Mouse (Mus musculus) adrenal gland, postnatal 10 days (tissue): ENCODE measurements around the gene Stx7. TPM values are rescaled to one million over a fixed set of nuclear protein-coding genes. Genes with fewer than 3 reads are reported as not detected.
A peak's percentile ranks its signal among the peaks of the same experiment; 100 is the strongest.
"Not testable (repeated sequence)": the region's sequence is repeated elsewhere in the genome, so short reads cannot be mapped to it uniquely, and the experiment has no call there.

Experiments
- DNase-seq: peaks from one replicate; pipeline ENCODE4 v3.0.0; 2021; ENCODE audit warnings: mixed read lengths
- long read RNA-seq, 2 experiments: library from polyadenylated mRNA; stranded (forward); transcript quantifications; one replicate each; pipeline ENCODE4 v2.0.0; 2021
- total RNA-seq, 2 experiments: library from RNA; stranded (reverse); gene quantifications; 2 replicates each; pipeline ENCODE4 v1.2.3; 2021

The Stx7 gene
- 10 to 100 TPM; 92.2 to 97.9 TPM for total RNA-seq
- long read RNA-seq, experiment 1, transcript Stx7-205 (10 exons, 3,435 nt): major isoform, 113 of 136 reads
- long read RNA-seq, experiment 1, transcript Stx7-201 (10 exons, 2,502 nt): minor isoform, 7 of 136 reads
- long read RNA-seq, experiment 1, partial matches to known transcripts: 8 of 136 reads
- long read RNA-seq, experiment 1, other reads (novel, unspliced or antisense): 7 of 136 reads
- long read RNA-seq, experiment 2, transcript Stx7-205 (10 exons, 3,435 nt): major isoform, 80 of 96 reads
- long read RNA-seq, experiment 2, partial matches to known transcripts: 4 of 96 reads
- long read RNA-seq, experiment 2, other reads (novel, unspliced or antisense): 10 of 96 reads

DNA sequence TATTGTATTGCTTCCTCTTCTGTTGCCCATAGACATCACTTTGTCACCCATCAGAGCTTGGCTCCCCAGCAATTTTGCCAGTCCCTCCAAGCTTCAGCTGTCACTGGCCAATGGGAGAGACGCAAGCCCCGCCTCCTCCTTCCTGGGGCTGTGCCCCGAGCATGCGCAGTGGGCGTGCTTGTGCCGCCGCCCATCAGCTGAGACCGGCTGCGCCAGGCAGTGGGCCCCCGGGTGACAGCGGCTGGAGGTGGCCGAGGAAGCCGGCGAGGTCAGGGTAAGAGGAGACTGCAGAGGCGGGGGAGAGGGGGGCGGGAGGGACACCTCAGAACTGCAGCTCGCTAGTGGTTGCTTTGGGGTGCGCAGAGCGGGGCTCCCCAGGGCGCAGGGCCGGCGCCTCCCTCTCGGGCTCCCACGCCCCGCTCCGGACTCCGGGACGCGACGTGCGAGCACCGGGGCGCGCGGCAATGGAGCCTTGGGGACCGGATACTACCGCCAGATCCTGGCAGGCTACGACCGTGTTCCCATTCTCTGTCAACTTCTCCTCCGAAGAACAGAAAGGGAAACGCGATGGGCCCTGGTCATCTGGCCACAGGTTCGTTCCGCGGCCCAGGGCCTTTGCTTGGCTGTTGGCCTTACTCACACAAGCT is at the start of gene Stx7:
Gene Stx7, plus strand, starts transcription at position 168 of the 647 bp plus-strand sequence.
- peak; percentile 96 for DNase-seq

DNA sequence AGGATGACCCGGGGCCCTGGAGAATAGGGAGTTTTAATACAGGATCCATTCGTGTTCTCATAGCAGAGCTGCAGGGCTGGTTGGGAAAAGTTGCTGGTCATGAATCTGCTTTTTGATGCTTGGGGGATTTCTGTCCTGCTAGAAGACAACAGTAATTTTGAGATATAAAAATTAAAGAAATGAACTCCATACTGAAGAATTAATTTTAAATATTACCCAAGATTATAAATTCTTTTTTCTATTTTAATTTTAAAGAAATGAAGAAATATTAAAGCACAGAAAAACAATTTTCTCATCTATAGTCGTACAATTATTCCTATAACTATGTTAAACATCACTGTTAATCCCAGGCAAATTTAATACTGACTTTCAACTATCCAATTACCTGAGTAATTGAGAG is 47.3 kb upstream of the Stx7 start, which contains the start of gene Taar8c:
Gene Taar8c, minus strand, starts transcription at position 101 of the 400 bp plus-strand sequence.
- DNase-seq: not testable (repeated sequence)

DNA sequence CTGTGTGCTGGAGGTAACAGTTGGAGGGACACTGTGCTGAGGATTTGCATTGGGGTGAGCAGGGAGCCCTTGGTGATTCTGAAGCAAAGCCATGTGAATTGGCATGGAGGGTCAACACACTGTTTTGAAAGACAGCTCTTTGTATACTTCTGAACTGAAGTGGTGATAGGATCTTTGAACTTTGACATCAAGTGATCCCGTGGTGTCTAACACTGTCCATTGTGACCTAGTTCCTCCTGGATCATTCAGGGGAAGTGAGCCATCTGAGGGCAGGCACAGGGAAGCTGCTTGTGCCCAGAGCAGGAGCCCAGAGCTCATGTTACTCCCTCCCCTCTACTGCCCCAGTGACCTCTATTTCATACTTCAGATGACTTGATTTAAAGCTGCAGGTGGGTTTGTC is 45.8 kb upstream of the Stx7 start:
- not testable (repeated sequence) for DNase-seq

DNA sequence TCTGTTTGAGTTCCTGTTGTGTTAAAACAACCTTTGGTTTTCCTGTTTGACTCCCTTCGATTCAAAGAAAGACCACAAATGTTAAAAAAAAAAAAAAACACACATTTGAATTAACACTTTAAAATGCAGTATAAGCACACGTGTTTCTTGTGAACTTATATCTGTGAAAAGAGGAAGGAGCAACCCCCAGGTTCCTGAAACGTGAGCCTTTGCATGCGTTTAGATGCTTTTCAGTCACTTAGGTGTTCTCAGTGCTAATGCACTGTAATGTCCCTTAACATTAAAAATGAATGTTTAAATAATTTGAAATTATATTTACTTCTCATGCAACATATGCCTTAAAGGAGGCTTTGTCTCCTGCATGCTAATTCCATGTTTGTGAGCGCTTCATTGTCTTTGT is 41.4 kb upstream of the Stx7 start:
- DNase-seq: no peak

DNA sequence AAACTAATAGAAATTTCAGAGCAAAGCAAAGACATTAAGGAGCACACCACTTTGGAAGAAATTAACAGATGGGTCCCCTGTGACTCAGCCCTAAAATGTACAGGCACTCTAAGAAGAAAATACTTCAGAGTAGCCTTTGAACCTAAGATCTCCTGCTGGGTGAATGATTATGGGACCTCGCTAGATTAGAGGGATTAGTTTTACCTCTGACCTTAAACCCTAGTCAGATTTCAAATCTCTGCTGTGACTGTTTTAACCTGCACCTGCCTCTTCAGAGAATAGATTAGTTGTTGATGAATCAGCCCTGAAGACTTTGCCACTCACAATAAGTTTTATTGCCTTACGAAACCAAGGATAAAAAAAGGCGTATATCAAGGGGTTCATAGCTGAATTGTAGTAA is 40.9 kb upstream of the Stx7 start:
- DNase-seq: no peak

DNA sequence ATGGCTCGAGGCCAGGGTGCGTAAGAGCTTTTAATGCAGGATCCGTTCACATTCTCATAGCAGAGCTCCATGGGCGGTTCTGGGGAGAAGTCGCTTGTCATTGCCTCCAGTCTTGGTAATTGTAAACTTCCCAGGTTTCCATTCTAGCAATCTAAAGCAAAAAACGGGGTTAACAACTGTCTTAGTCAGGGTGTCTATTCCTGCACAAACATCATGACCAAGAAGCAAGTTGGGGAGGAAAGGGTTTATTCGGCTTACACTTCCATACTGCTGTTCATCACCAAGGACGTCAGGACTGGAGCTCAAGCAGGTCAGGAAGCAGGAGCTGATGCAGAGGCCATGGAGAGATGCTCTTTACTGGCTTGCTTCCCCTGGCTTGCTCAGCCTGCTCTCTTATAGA is 39.7 kb upstream of the Stx7 start, which contains the start of gene Taar9:
Gene Taar9, minus strand, starts transcription at position 101 of the 400 bp plus-strand sequence.
- not testable (repeated sequence) for DNase-seq

DNA sequence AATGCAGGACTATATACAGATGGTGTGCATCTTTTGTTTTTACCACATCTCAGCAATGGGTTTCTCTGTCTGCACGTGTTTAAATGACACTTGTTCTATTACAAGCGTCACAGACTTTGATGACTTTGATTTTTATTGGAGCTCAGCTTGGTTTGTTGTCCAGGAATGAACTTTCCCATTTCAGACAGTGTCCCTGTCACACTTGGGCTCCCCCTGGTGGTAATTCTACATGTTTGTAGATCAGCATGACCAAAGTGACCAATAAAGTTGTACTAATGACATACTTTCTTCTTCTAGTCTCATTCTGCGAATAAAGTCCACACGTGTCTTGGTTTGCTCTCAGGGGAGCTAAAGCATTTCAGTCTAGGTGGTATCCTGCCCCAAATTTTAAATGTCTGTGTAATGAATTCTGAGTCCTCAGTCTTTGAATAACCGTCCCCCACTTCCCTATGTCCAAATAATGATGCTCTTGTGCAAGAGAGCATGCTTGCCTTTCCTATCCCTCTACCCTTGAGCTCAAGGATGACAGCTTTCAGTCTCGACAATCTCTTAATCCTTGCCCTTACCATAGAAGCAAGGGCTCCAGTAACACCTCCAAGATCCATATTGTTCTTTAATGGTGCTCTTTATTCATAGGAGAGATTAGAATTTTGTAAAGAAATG is 37.9 kb upstream of the Stx7 start:
- DNase-seq: peak; percentile 69

DNA sequence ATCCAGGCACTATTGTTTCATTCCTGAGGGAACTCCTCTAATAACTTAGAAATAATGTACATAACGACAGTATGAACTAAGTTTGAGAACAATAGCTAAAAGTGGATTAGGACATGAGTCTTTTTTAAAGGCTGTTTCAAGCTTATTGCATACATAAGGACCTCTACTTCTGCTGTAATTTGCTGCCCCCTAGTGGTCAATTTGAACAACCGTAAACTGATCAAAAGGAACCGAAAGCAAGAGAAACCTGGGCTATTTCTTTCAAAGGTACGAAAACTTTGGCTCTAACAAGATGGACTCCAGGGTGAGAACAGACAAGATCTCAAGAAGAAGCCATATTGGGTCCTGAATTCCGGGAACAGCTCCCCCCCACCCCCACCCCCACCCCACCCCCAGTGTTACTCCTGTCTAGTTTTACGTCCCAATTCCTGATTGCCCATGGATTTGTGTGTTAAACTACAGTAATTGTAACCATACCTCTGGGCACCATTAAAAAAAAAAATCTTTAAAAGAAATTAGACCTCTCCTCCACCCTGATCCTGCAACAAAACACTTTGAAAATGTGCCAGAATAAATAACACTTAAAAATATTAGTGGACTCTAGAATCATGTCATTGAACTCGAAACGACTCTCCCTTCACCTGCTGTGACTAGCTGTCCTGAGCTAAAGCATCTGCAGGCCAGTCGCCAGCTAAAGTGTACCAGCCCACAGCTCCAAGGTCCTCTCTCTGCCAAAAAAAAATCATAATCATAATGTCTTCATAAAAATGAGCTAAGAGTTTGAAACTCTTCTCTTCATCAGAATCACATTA is 17.4 kb upstream of the Stx7 start:
- peak; percentile 73 for DNase-seq

DNA sequence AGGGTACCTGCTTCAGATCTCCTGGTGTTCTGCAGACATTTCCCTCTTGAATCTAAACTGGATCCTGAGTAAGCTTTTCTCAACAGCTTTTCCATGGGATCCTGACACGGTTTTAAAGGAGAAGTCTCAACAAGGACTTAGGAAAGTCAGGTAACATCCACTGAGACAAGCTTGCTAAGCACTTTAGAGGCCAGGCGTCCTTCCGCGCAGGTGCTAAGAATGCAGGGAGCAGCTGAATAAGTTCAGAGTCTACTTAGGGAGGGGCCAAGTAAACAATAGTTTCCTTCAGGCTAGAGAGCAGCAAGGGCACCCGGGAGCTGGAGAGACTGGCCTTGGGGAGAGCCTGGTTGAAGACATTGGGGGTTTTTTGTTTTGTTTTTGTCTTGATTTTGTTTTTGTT is 16.8 kb upstream of the Stx7 start:
- no peak for DNase-seq

DNA sequence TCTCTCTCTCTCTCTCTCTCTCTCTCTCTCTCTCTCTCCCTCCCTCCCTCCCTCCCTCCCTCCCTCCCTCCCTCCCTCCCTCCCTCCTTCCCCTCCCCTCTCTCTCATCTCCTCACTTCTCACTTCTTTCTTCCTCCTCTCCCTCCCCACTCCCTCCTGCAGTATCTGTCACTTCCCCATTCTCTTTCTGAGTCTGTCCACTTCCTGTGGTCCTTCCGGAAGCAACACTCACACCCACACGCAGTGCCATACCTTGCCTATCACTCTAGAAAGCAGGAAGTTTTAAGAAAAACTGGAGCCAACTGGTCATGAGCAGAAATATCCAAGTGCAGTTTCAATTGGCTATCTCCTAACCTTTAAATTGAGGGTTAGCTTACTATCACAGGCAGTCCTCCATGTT is 16.0 kb upstream of the Stx7 start:
- DNase-seq: no peak

DNA sequence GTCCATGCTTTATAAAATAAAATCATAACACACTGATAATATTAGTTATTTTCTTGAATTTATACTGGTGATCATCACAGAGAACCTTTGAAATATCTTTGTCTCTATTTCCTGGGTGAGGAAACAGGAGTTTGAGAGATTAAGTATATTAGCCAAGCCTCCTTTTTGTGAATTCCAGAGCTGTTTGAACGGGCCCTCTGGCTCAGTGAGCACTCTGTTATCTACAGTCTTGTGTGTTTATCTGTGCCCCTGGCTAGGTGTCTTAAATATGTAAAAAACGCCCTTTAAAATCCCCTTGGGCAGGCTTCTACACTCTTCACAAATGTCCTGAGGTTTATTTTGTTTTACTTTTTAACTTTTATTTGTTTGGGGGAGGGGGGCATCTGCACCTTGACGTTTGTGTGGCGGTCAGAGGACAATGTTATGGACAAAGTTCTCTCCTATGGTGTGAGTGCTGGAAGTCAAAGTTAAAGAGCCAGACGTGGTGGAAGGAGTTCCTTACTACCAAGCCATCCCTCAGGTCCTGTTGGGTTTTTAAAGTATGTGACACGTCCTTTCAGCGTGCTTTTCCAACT is 14.9 kb upstream of the Stx7 start:
- DNase-seq: no peak

DNA sequence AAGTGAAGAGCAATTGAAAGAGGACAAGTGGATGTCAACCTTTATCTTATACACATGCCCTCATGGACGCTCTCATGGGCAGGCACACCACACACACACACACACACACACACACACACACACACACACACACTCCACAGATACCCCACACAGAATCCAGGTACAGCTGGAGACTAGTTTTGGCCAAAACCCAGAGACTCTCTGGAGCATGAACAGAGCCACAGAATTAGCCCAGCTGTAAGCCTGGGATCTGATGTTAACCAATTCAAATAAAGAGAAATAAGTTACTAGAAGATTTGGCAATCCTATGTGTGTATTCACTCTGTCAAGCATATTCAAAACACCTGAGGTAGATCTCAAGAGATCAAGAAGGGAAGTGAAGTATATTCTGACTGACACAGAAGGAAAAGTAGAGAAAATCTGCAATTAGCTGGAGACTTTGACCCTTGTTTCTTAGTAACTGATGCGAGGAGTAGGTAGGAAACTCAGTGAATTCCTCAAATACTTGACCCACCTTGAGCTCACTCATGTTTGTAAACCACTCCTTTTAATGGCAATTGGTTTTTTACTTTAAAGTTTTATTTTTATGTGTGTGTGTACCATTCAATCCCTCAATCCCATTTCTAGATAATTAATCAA is 10.4 kb upstream of the Stx7 start:
- DNase-seq: no peak

DNA sequence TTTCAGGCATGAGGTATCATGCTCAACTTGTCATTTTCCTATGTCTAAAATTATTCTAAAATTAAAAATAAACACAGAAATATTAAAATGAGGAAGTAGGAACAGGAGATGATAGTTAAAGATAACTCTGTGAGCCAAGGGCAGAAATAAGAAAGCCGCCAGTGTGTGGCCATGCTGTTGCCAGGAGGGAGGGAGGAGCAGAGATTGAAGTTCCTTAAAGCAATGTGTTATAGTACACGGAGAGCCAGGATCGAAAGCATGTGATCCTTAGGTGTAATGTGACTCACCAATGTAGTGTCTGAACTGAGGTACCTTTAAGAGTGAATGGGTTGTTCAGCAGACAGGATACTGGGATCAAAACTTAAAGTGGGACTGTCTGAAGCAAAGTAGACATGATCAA is 6.4 kb upstream of the Stx7 start:
- DNase-seq: no peak

DNA sequence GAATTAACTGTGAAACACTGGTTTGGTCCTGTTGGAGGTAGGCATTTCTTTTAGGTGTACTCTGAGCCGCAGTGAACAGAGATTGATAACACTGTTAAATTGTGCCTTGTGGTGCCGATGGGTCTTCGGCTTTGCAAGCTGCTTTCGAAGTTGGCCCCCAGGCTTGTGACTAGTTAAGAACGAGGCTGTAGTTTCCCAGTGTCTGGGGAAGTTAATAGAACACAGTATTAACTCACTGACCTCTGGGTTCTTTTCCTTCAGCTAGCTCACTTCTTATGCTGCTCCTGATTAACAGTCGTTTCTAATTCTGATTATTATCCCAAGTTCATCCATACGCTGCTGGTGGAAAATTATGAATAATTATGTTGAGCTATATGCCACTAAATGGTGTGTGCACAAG is 984 bp downstream of the Stx7 start:
- DNase-seq: no peak

DNA sequence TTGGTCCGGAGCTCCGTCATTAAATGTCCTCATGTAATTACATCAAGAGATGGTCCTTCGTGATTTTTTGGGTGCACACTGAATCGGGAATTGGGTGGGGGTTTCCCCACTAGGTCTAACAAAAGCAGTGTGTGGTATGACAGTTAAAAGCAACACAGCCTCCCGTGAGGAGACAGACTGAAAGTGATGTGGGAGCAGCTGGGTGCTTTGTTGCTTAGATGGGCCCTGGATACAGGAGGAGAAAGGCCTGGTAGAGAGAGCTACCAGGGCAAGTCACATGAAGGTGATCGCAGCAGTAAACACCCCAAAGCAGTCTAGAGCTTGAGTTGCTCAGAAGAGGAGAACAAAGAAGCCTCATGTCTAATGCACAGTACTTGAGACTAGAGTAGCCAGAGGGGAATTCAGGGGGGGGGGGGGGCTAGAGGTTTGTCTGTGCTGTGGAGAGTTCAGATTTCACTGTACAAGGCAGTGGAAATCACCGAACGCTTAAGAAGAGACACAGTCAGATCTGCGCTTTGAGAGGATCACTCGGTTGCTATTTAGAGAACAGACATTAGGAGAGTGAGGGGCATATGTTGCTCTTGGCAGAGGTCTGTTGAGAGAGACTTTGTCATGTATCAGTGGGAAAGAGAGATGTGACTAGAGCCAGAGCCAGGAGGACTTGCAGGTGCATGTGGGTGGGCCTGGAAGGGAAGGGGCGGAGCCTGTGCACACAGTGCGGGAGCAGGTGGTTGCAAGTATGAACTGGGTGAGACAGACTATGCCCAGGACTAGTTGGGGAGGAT is 9.6 kb downstream of the Stx7 start:
- no peak for DNase-seq

DNA sequence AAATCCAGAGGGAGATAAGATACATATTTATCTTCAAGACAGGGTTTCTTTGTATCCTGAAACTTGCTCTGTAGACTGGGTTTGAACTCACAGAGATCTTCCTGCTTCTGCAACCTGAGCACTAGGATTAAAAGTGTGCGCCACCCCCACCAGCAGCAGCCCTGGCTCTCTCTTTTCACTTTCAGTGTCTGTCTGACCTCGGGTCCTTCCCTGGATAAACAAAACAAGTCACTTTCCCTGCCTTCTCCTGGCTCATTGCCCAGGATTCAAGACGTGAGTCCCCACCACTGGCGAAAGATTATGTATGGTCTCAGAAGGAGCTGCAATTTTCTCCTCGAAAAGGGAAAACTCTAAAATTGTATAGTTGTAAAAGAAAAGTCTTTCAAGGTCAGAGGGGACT is 10.5 kb downstream of the Stx7 start:
- peak; percentile 40 for DNase-seq

DNA sequence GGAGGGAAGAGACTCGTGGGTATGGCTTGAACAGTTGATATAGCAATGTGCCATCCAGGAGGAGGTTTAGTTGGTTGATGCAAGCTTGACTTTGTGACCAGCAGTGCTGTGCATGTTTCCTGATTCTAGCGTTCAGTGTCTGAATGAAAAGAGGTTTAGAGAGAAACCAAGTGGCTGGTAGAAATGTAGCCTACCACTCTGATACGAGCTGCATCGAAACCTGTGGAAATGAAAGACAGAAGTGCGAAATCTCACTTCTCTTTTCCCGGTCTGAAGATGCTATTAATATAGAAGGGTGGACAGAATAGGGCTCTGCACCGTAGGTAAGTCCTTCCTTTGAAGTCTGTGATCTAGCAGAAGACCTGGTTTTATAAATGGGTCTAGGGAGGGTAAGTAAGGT is 11.2 kb downstream of the Stx7 start:
- no peak for DNase-seq

DNA sequence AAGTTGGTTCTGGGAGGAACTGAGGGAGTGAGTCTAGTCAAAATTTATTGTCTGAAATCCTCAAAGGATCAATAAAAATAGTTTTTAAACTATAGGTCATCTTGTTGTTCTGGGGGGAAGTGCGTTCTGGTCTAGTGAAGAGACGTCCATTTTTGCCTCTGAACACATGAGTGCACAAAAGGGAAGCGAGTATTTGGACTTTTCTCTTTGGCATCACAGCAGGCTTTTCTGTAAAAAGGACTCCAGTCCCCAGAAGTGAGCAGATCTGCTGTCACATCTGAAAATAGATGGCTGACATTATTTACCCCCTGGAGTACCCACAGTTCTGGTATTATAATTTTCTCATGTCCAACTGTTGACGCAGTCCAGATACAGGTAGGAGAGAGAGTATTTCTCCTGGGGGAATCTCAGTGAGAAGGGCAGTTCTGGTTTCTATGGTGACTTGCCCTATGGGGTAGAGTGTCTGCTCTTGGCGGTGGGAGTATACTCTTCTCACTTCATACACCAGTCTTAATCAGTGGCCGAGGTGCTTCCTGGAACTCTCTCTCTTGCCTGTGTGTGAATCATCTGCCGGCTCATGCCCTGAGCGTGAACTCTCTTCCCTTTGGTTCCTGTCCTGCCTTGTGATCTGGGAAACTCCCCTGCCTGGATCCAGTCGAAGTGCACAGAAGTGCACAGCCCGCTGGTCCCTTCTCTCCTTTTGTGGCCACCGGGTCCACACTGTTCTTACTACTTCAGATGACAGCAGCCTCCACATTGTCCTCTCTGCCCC is 15.2 kb downstream of the Stx7 start:
- peak; percentile 53 for DNase-seq

DNA sequence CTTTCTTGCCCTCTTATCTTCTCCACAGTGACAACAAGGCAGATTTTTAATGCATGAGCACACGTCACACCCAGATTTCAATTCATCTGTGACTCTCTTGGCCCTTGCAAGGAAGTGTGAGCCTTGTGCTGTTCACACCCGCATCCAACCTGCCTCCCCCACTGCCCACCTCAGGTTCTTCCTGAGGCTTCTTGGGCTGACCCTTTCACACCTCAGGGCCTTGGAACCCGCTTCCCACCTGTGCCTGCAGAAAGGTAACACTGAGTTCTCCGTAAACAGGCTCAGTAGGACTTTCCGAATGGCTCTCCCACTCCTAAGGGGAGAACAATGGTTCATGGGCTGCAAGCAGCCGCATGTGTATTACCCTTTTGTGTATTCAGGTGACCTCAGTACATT is 15.8 kb downstream of the Stx7 start:
- DNase-seq: no peak

DNA sequence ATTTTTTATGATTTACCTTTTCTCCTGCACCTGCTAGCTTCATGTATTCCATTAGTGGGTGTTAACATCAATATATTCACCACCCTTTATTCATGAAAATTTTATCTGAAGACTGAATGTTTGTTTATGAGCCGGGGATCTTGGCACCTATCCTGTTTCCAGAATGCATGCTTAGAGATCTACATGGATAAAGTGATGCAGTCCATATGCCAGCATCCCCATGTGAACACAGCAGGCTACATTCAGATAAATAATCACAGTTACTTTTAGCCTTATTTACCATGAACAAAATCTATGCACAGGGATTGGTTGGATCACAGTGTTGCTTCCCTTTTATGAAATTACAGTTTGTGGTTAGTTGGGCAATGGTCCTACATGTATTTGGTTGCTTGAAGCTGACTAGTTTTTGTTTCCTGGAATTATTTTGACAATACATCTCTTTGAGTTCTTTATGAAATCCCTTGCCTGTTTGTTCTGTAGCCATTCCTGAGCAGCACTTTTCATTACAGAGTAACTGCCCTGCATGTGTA is 16.5 kb downstream of the Stx7 start:
- no peak for DNase-seq
